Mouse (Mus musculus) E14TG2a.4 (cell line): ENCODE data around the gene Pcbd1.

ENCODE experiments used
- CTCF ChIP-seq: conservative IDR thresholded peaks from 2 replicates; pipeline ENCODE4 v1.5.1; 2014; ENCODE audit warnings: low read length
- NANOG ChIP-seq: IDR thresholded peaks from 2 replicates; pipeline ENCODE4 v1.6.1; 2014; ENCODE audit warnings: borderline replicate concordance, low read length, mixed read lengths
- POU5F1 ChIP-seq: IDR thresholded peaks from 2 replicates; pipeline ENCODE4 v1.6.1; 2014; ENCODE audit warnings: low read length, borderline replicate concordance

DNA sequence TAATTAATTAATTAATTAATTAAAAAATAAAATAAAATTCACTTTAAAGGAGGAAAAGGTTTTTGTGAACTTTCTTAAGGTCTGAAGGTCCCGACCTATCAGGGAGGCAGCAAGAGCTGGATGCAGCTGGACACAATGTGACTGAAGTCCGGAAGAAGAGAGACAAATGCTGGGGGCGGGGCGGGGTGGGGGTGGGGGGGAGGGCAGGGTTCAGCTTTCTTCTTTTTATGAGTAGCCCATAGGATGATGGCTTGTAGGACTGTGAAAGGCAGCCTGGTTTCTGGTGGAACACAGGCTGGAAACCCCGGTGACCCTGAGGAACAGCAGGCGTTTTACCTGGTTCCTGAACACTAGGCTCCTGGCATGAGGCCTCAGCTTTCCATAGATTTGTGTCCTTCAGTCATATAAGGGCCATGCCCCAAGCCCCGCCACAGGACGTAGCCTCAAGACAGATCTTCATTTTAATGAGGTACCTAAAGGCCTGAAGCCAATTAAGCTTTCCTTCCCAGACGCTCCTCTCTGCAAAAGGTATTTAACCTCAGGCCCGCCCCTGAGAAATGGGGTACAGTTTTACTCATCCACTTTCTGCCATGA lies 25.8 kb upstream of the Pcbd1 start:
- TF ChIP-seq CTCF (no peak), NANOG (no peak), POU5F1 (no peak)
